Mouse (Mus musculus) liver, postnatal 0 days (tissue): ENCODE measurements at regions not wholly inside any gene's neighbourhood (a gene's known extent, or its start where the extent isn't known, plus 50 kb on each side); places are given as distances from the start of the nearest gene placed in this dataset.
"Not testable (repeated sequence)": the region's sequence is repeated elsewhere in the genome, so short reads cannot be mapped to it uniquely, and the experiment has no call there.

Experiments
- CTCF ChIP-seq: sonication (generic); IDR thresholded peaks from 2 replicates; pipeline ENCODE4 v1.5.1; 2016; ENCODE audit warnings: antibody characterized with exemption, low read depth
- EP300 ChIP-seq: IDR thresholded peaks from 2 replicates; pipeline ENCODE4 v1.6.1; 2016; ENCODE audit warnings: antibody characterized with exemption, low read depth, mild to moderate bottlenecking

- TF ChIP-seq EP300, CTCF: not testable (repeated sequence)
Measured at GRCm38 (mm10) chr13:50590388-50590787, 52.6 kb upstream of the Gm904 start.
